Mouse (Mus musculus): ENCODE measurements around the gene Sh2d4b. TPM values are rescaled to one million over a fixed set of nuclear protein-coding genes. Genes with fewer than 3 reads are reported as not detected.

Sh2d4b gene
- total RNA-seq (2012; rRNA removed), result 0.12 TPM in 1 of 2 replicates, not detected in the other
- polyA plus RNA-seq (2012; ENCODE audit: insufficient read depth in 1 of 2, insufficient read length in 2 of 2, low read depth in 1 of 2, low replicate concordance in 2 of 2, missing spikeins in 1 of 2), result under 1 TPM in 1 of 2 experiments, not detected in 1; 0.26 TPM

GRCm38 (mm10) chr14:40893196-40893595, at the start of gene Sh2d4b:
Gene Sh2d4b (minus strand): TSS chr14:40893266.
- Histone ChIP-seq H3K79me2 (ENCODE audit: control insufficient read depth, insufficient read depth, low read length, poor library complexity) (no peaks in the 10 kb centered on the region), H3K27me3 (ENCODE audit: control insufficient read depth in 1 of 2, insufficient read depth in 2 of 2, low read length in 2 of 2) (peaks cover 0 to 1% of the 10 kb centered on the region in 2 experiments; a peak in 1 of 4 replicates), H3K27ac (ENCODE audit: control insufficient read depth, low read depth, low read length) (no peak within 1 kb of the TSS), H3K9ac (ENCODE audit: control insufficient read depth, low read depth, low read length, poor library complexity, severe bottlenecking) (no peak within 1 kb of the TSS), H3K9me3 (replicated peaks; ENCODE audit: insufficient read depth, low read length) (no peaks in the 10 kb centered on the region), H3K36me3 (ENCODE audit: control insufficient read depth in 1 of 2, insufficient read depth in 2 of 2, low read length in 2 of 2) (no peaks in the 10 kb centered on the region), H3K4me3 (ENCODE audit: control insufficient read depth in 1 of 2, insufficient read depth in 1 of 2, low read depth in 2 of 2, low read length in 2 of 2) (no peak within 1 kb of the TSS), H3K4me1 (ENCODE audit: control insufficient read depth in 1 of 2, insufficient read depth in 2 of 2, low read length in 2 of 2) (no peaks in the 10 kb centered on the region)
- no peak for DNase-seq (ENCODE audit: low read depth, low spot score)
- TF ChIP-seq POLR2AphosphoS2 (IDR thresholded peaks at IDR 0.05; ENCODE audit: low read length) (no peak), SMC3 (IDR thresholded peaks at IDR 0.05; ENCODE audit: low read depth, low read length) (no peak), ETS1 (IDR thresholded peaks at IDR 0.05; ENCODE audit: low read depth, low read length) (peak; percentile 30; the same call in 1 of the 2 replicates), POLR2A (IDR thresholded peaks at IDR 0.05; ENCODE audit: control insufficient read depth in 1 of 2, insufficient read depth in 1 of 2, low read depth in 1 of 2, low read length in 2 of 2, poor library complexity in 1 of 2) (no peak), SIN3A (IDR thresholded peaks at IDR 0.05; ENCODE audit: low read length) (no peak)

- no peaks in the 10 kb centered on the region for H3K79me2 ChIP-seq (ENCODE audit: control insufficient read depth, insufficient read depth, low read length, poor library complexity)
- H3K27me3 ChIP-seq (ENCODE audit: control insufficient read depth in 1 of 2, insufficient read depth in 2 of 2, low read length in 2 of 2), result no peaks in the 10 kb centered on the region
- H3K9ac ChIP-seq (ENCODE audit: control insufficient read depth, low read depth, low read length, poor library complexity, severe bottlenecking), result no peak overlapping the region
- H3K4me1 ChIP-seq (ENCODE audit: control insufficient read depth in 1 of 2, insufficient read depth in 2 of 2, low read length in 2 of 2), result peaks cover 5 to 13% of the 10 kb centered on the region in 2 experiments
- H3K4me3 ChIP-seq (ENCODE audit: control insufficient read depth in 1 of 2, insufficient read depth in 1 of 2, low read depth in 2 of 2, low read length in 2 of 2), result no peak overlapping the region
- peaks cover 0 to 18% of the 10 kb centered on the region in 2 experiments; a peak in 2 of 4 replicates for H3K36me3 ChIP-seq (ENCODE audit: control insufficient read depth in 1 of 2, insufficient read depth in 2 of 2, low read length in 2 of 2)
- DNase-seq (ENCODE audit: low read depth, low spot score), result no peak
- TF ChIP-seq HCFC1 (IDR thresholded peaks at IDR 0.05; ENCODE audit: low read depth, low read length) (no peak), USF1 (IDR thresholded peaks at IDR 0.05; ENCODE audit: low read depth, low read length) (no peak), RAD21 (IDR thresholded peaks at IDR 0.05; ENCODE audit: low read depth, low read length) (no peak), SIN3A (IDR thresholded peaks at IDR 0.05; ENCODE audit: low read length) (no peak), MYB (IDR thresholded peaks at IDR 0.05; ENCODE audit: low read depth, low read length) (no peak), SMC3 (IDR thresholded peaks at IDR 0.05; ENCODE audit: low read depth, low read length) (no peak), ELF1 (IDR thresholded peaks at IDR 0.05; ENCODE audit: low read depth, low read length) (no peak)
- no peak overlapping the region for H3K27ac ChIP-seq (ENCODE audit: control insufficient read depth, low read depth, low read length)
- no peaks in the 10 kb centered on the region for H3K9me3 ChIP-seq (replicated peaks; ENCODE audit: insufficient read depth, low read length)
Observed at GRCm38 (mm10) chr14:40942429-40942828, 49.4 kb upstream of the Sh2d4b start.

GRCm38 (mm10) chr14:40938380-40938987, 45.4 kb upstream of the Sh2d4b start:
- H3K9ac ChIP-seq (ENCODE audit: control insufficient read depth, low read depth, low read length, poor library complexity, severe bottlenecking), result no peak overlapping the region
- H3K4me1 ChIP-seq (ENCODE audit: control insufficient read depth in 1 of 2, insufficient read depth in 2 of 2, low read length in 2 of 2), result peaks cover 9 to 41% of the 10 kb centered on the region in 2 experiments

More at GRCm38 (mm10) chr14:40938380-40938987, 45.4 kb upstream of the Sh2d4b start:
- peaks cover 5% of the 10 kb centered on the region; the same call in 1 of the 2 replicates for H3K79me2 ChIP-seq (ENCODE audit: control insufficient read depth, insufficient read depth, low read length, poor library complexity)
- H3K4me3 ChIP-seq (ENCODE audit: control insufficient read depth in 1 of 2, insufficient read depth in 1 of 2, low read depth in 2 of 2, low read length in 2 of 2), result no peak overlapping the region
- H3K27ac ChIP-seq (ENCODE audit: control insufficient read depth, low read depth, low read length), result no peak overlapping the region
- H3K27me3 ChIP-seq (ENCODE audit: control insufficient read depth in 1 of 2, insufficient read depth in 2 of 2, low read length in 2 of 2), result no peaks in the 10 kb centered on the region
- H3K9me3 ChIP-seq (replicated peaks; ENCODE audit: insufficient read depth, low read length), result no peaks in the 10 kb centered on the region
- no peak for TF ChIP-seq NRF1 (IDR thresholded peaks at IDR 0.05; ENCODE audit: insufficient read depth, low read depth, low read length, poor library complexity, severe bottlenecking)
- TF ChIP-seq UBTF (IDR thresholded peaks at IDR 0.05; ENCODE audit: borderline replicate concordance, insufficient read depth, low read depth, low read length), result no peak
- no peak for TF ChIP-seq CHD2 (IDR thresholded peaks at IDR 0.05; ENCODE audit: low read length)
- TF ChIP-seq NELFE (IDR thresholded peaks at IDR 0.05; ENCODE audit: low read depth, low read length), result no peak
- no peak for TF ChIP-seq POLR2A (IDR thresholded peaks at IDR 0.05; ENCODE audit: control insufficient read depth in 1 of 2, insufficient read depth in 1 of 2, low read depth in 1 of 2, low read length in 2 of 2, poor library complexity in 1 of 2)
- no peak for TF ChIP-seq MAFK (IDR thresholded peaks at IDR 0.05; ENCODE audit: borderline replicate concordance, low read depth, low read length)
- TF ChIP-seq POLR2AphosphoS5 (IDR thresholded peaks at IDR 0.05; ENCODE audit: borderline replicate concordance, low read depth, low read length), result no peak
- TF ChIP-seq TAL1 (IDR thresholded peaks at IDR 0.05; ENCODE audit: low read length), result no peak
- no peak for TF ChIP-seq TBP (IDR thresholded peaks at IDR 0.05; ENCODE audit: low read depth, low read length)
- TF ChIP-seq E2F4 (IDR thresholded peaks at IDR 0.05; ENCODE audit: borderline replicate concordance, low read depth, low read length), result no peak
- TF ChIP-seq RCOR1 (IDR thresholded peaks at IDR 0.05; ENCODE audit: low read depth, low read length), result no peak
- no peak for TF ChIP-seq MYC (IDR thresholded peaks at IDR 0.05; ENCODE audit: low read depth, low read length)
- DNase-seq (ENCODE audit: low read depth, low spot score), result no peak
- peaks cover 0 to 34% of the 10 kb centered on the region in 2 experiments; a peak in 2 of 4 replicates for H3K36me3 ChIP-seq (ENCODE audit: control insufficient read depth in 1 of 2, insufficient read depth in 2 of 2, low read length in 2 of 2)
